Mouse (Mus musculus): ENCODE measurements at regions not wholly inside any gene's neighbourhood (a gene's known extent, or its start where the extent isn't known, plus 50 kb on each side); places are given as distances from the start of the nearest gene placed in this dataset.
A peak's percentile ranks its signal among the peaks of the same experiment; 100 is the strongest.

GRCm38 (mm10) chr15:96944741-96945140 lies 111.0 kb downstream of the Slc38a4 start:
- Histone ChIP-seq H3K4me1 (ENCODE audit: control insufficient read depth, insufficient read depth, low read length) (no peaks in the 10 kb centered on the region), H3K4me3 (ENCODE audit: insufficient read depth, low read length) (no peak overlapping the region), H3K27ac (ENCODE audit: insufficient read depth, low read length) (no peak overlapping the region)
- TF ChIP-seq POLR2A (IDR thresholded peaks at IDR 0.05; ENCODE audit: extremely low read depth, insufficient read depth, low read length): no peak
- no peak for TF ChIP-seq CTCF (IDR thresholded peaks at IDR 0.05; ENCODE audit: extremely low read depth, insufficient read depth, low read length)

- Histone ChIP-seq H3K27ac (ENCODE audit: insufficient read depth, low read length) (no peak overlapping the region), H3K4me3 (ENCODE audit: insufficient read depth, low read length) (no peak overlapping the region), H3K4me1 (ENCODE audit: control insufficient read depth, insufficient read depth, low read length) (no peaks in the 10 kb centered on the region)
- TF ChIP-seq POLR2A (IDR thresholded peaks at IDR 0.05; ENCODE audit: extremely low read depth, insufficient read depth, low read length) (no peak), CTCF (IDR thresholded peaks at IDR 0.05; ENCODE audit: extremely low read depth, insufficient read depth, low read length) (no peak)
These were observed 113.1 kb downstream of the Slc38a4 start for GRCm38 (mm10) chr15:96942651-96943050.

- no peak overlapping the region for H3K27ac ChIP-seq (ENCODE audit: insufficient read depth, low read length)
- TF ChIP-seq CTCF (IDR thresholded peaks at IDR 0.05; ENCODE audit: extremely low read depth, insufficient read depth, low read length): no peak
- no peak for TF ChIP-seq POLR2A (IDR thresholded peaks at IDR 0.05; ENCODE audit: extremely low read depth, insufficient read depth, low read length)
- H3K4me1 ChIP-seq (ENCODE audit: control insufficient read depth, insufficient read depth, low read length): no peaks in the 10 kb centered on the region
- no peak overlapping the region for H3K4me3 ChIP-seq (ENCODE audit: insufficient read depth, low read length)
These were observed 117.3 kb downstream of the Slc38a4 start for GRCm38 (mm10) chr15:96938406-96938805.

- no peak for TF ChIP-seq POLR2A (IDR thresholded peaks at IDR 0.05; ENCODE audit: extremely low read depth, insufficient read depth, low read length)
- Histone ChIP-seq H3K4me3 (ENCODE audit: insufficient read depth, low read length) (no peak overlapping the region), H3K27ac (ENCODE audit: insufficient read depth, low read length) (no peak overlapping the region)
These were observed 118.1 kb downstream of the Slc38a4 start for GRCm38 (mm10) chr15:96937623-96938022.

GRCm38 (mm10) chr15:96936705-96937346 lies 118.9 kb downstream of the Slc38a4 start:
- TF ChIP-seq CTCF (IDR thresholded peaks at IDR 0.05; ENCODE audit: extremely low read depth, insufficient read depth, low read length) (peak; percentile 100), POLR2A (IDR thresholded peaks at IDR 0.05; ENCODE audit: extremely low read depth, insufficient read depth, low read length) (no peak)
- H3K27ac ChIP-seq (ENCODE audit: insufficient read depth, low read length): no peak overlapping the region
- H3K4me3 ChIP-seq (ENCODE audit: insufficient read depth, low read length): peak overlapping the region; percentile 4; the same call in 1 of the 2 replicates
- H3K4me1 ChIP-seq (ENCODE audit: control insufficient read depth, insufficient read depth, low read length): peaks cover 2% of the 10 kb centered on the region; the same call in 1 of the 2 replicates

More at GRCm38 (mm10) chr15:96937623-96938022, 118.1 kb downstream of the Slc38a4 start:
- H3K4me1 ChIP-seq (ENCODE audit: control insufficient read depth, insufficient read depth, low read length): peaks cover 2% of the 10 kb centered on the region; the same call in 1 of the 2 replicates

GRCm38 (mm10) chr15:96936216-96936615 lies 119.5 kb downstream of the Slc38a4 start:
- peak overlapping the region; percentile 4; the same call in 1 of the 2 replicates for H3K4me3 ChIP-seq (ENCODE audit: insufficient read depth, low read length)
- TF ChIP-seq CTCF (IDR thresholded peaks at IDR 0.05; ENCODE audit: extremely low read depth, insufficient read depth, low read length) (no peak), POLR2A (IDR thresholded peaks at IDR 0.05; ENCODE audit: extremely low read depth, insufficient read depth, low read length) (no peak)
- no peak overlapping the region for H3K27ac ChIP-seq (ENCODE audit: insufficient read depth, low read length)
- H3K4me1 ChIP-seq (ENCODE audit: control insufficient read depth, insufficient read depth, low read length): peaks cover 2% of the 10 kb centered on the region; the same call in 1 of the 2 replicates

GRCm38 (mm10) chr15:96933451-96933850 lies 122.3 kb downstream of the Slc38a4 start:
- H3K27ac ChIP-seq (ENCODE audit: insufficient read depth, low read length): no peak overlapping the region
- no peak for TF ChIP-seq CTCF (IDR thresholded peaks at IDR 0.05; ENCODE audit: extremely low read depth, insufficient read depth, low read length)
- TF ChIP-seq POLR2A (IDR thresholded peaks at IDR 0.05; ENCODE audit: extremely low read depth, insufficient read depth, low read length): no peak
- H3K4me3 ChIP-seq (ENCODE audit: insufficient read depth, low read length): no peak overlapping the region
- peaks cover 2% of the 10 kb centered on the region; the same call in 1 of the 2 replicates for H3K4me1 ChIP-seq (ENCODE audit: control insufficient read depth, insufficient read depth, low read length)

- no peak overlapping the region for H3K4me3 ChIP-seq (ENCODE audit: insufficient read depth, low read length)
- TF ChIP-seq CTCF (IDR thresholded peaks at IDR 0.05; ENCODE audit: extremely low read depth, insufficient read depth, low read length): no peak
- TF ChIP-seq POLR2A (IDR thresholded peaks at IDR 0.05; ENCODE audit: extremely low read depth, insufficient read depth, low read length): no peak
- H3K4me1 ChIP-seq (ENCODE audit: control insufficient read depth, insufficient read depth, low read length): peaks cover 2% of the 10 kb centered on the region; the same call in 1 of the 2 replicates
- no peak overlapping the region for H3K27ac ChIP-seq (ENCODE audit: insufficient read depth, low read length)
These were observed 125.2 kb downstream of the Slc38a4 start for GRCm38 (mm10) chr15:96930531-96930930.

GRCm38 (mm10) chr15:96929788-96930187 lies 126.0 kb downstream of the Slc38a4 start:
- Histone ChIP-seq H3K4me3 (ENCODE audit: insufficient read depth, low read length) (no peak overlapping the region), H3K4me1 (ENCODE audit: control insufficient read depth, insufficient read depth, low read length) (peaks cover 2% of the 10 kb centered on the region; the same call in 1 of the 2 replicates), H3K27ac (ENCODE audit: insufficient read depth, low read length) (no peak overlapping the region)
- TF ChIP-seq POLR2A (IDR thresholded peaks at IDR 0.05; ENCODE audit: extremely low read depth, insufficient read depth, low read length): no peak
- TF ChIP-seq CTCF (IDR thresholded peaks at IDR 0.05; ENCODE audit: extremely low read depth, insufficient read depth, low read length): no peak

- H3K4me3 ChIP-seq (ENCODE audit: insufficient read depth, low read length): no peak overlapping the region
- TF ChIP-seq CTCF (IDR thresholded peaks at IDR 0.05; ENCODE audit: extremely low read depth, insufficient read depth, low read length) (no peak), POLR2A (IDR thresholded peaks at IDR 0.05; ENCODE audit: extremely low read depth, insufficient read depth, low read length) (no peak)
- peaks cover 2% of the 10 kb centered on the region; the same call in 1 of the 2 replicates for H3K4me1 ChIP-seq (ENCODE audit: control insufficient read depth, insufficient read depth, low read length)
- H3K27ac ChIP-seq (ENCODE audit: insufficient read depth, low read length): no peak overlapping the region
These were observed 127.1 kb downstream of the Slc38a4 start for GRCm38 (mm10) chr15:96928692-96929091.
